Mouse (Mus musculus) C2C12 (cell line): ENCODE measurements around the gene Gm20708.

Source experiments
- CEBPB ChIP-seq: IDR thresholded peaks from one replicate; pipeline ENCODE4 v1.6.1; 2011; ENCODE audit warnings: low read depth, mild to moderate bottlenecking, control low read depth, moderate library complexity
- CTCF ChIP-seq: IDR thresholded peaks from one replicate; pipeline ENCODE4 v1.5.1; 2011; ENCODE audit not compliant: control insufficient read depth, insufficient read depth, insufficient read length
- FOSL1 ChIP-seq: IDR thresholded peaks from one replicate; pipeline ENCODE4 v1.8.0; 2011; ENCODE audit warnings: mild to moderate bottlenecking, low read length; ENCODE audit not compliant: poor library complexity, insufficient read depth, severe bottlenecking
- MAX ChIP-seq: IDR thresholded peaks from one replicate; pipeline ENCODE4 v1.6.1; 2011; ENCODE audit warnings: mild to moderate bottlenecking, control low read depth

GRCm38 (mm10) chr11:117829671-117830215, 20.3 kb downstream of the Gm20708 start:
- no peak for TF ChIP-seq CTCF
- no peak for TF ChIP-seq CEBPB
- no peak for TF ChIP-seq FOSL1
- no peak for TF ChIP-seq MAX
